Mouse (Mus musculus) heart, embryonic 12.5 days (tissue): Measurements from ENCODE around the gene Hpgd. TPM values are rescaled to one million over a fixed set of nuclear protein-coding genes. Genes with fewer than 3 reads are reported as not detected.

Source experiments
- ATAC-seq: fragments of 200-750 bp; cut with Nextera tagmentation; 2 replicates; pipeline ENCODE4 v1.8.0; 2017; ENCODE audit warnings: moderate TSS enrichment, moderate library complexity; ENCODE audit not compliant: insufficient number of reproducible peaks, low FRiP score
- H3K27ac ChIP-seq: fragments of 300-500 bp; sonication (generic); 2 replicates; pipeline ENCODE4 v1.5.1; 2016; ENCODE audit warnings: mild to moderate bottlenecking, moderate library complexity; ENCODE audit not compliant: poor library complexity, severe bottlenecking
- H3K27me3 ChIP-seq: fragments of 300-500 bp; sonication (generic); replicated peaks from 2 replicates; pipeline ENCODE4 v1.6.1; 2016; ENCODE audit warnings: mild to moderate bottlenecking, moderate library complexity
- H3K36me3 ChIP-seq: fragments of 300-500 bp; sonication (generic); 2 replicates; pipeline ENCODE4 v1.6.1; 2016; ENCODE audit warnings: mild to moderate bottlenecking, moderate library complexity
- H3K4me1 ChIP-seq: fragments of 300-500 bp; sonication (generic); replicated peaks from 2 replicates; pipeline ENCODE4 v1.6.1; 2016; ENCODE audit warnings: mild to moderate bottlenecking
- H3K4me2 ChIP-seq: fragments of 300-500 bp; sonication (generic); 2 replicates; pipeline ENCODE4 v1.6.1; 2016; ENCODE audit warnings: mild to moderate bottlenecking, moderate library complexity
- H3K4me3 ChIP-seq: fragments of 300-500 bp; sonication (generic); 2 replicates; pipeline ENCODE4 v1.5.1; 2016; ENCODE audit warnings: mild to moderate bottlenecking
- H3K9ac ChIP-seq: fragments of 300-500 bp; sonication (generic); 2 replicates; pipeline ENCODE4 v1.6.1; 2016; ENCODE audit warnings: mild to moderate bottlenecking, moderate library complexity
- H3K9me3 ChIP-seq: fragments of 300-500 bp; sonication (generic); replicated peaks from 2 replicates; pipeline ENCODE4 v1.6.1; 2016; ENCODE audit warnings: mild to moderate bottlenecking, moderate library complexity
- WGBS: fragments of 180-500 bp; shearing (Covaris S2); methylation state at CpG from one replicate; pipeline ENCODE4 v1.1.7; 2016; 5-methylcytosine and 5-hydroxymethylcytosine counted together
- polyA plus RNA-seq: library from polyadenylated mRNA; unstranded; fragments of >200 nt; fragmentation: Nextera tagmentation; extraction: Ambion mirVana; gene quantifications from 2 replicates; pipeline ENCODE4 v1.2.1, GENCODE M21; 2016

The Hpgd gene
- polyA plus RNA-seq, 1 experiment from 2014 or later: 21.6 TPM

DNA sequence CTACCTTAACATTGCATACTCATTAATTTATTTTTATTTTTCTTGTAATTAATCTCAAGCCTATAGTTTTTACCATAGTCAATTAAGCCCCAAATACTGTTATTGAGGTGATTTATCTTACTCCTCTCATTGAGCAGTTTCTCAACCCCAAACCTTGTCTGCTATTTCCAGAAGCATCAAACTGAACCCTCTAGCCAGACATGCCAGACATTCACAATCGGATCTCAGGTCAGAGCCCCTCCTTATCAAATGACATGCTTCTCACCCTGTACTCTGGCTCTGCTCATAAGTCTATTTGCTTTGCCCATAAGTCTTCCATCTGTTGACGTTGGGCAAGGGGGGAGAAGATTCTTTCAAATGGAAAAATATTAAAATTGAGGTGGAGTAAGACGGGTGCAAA, 33.3 kb downstream of the Hpgd start:
- Histone ChIP-seq H3K9ac (no peak overlapping the region), H3K9me3 (no peaks in the 10 kb centered on the region), H3K4me2 (no peak overlapping the region), H3K27ac (no peak overlapping the region), H3K27me3 (no peaks in the 10 kb centered on the region), H3K36me3 (no peaks in the 10 kb centered on the region), H3K4me1 (peaks cover 6% of the 10 kb centered on the region; the same call in 1 of the 2 replicates), H3K4me3 (no peak overlapping the region)
- 39% methylated on average over 3 of the region's 3 CpGs for WGBS
- no peak for ATAC-seq

DNA sequence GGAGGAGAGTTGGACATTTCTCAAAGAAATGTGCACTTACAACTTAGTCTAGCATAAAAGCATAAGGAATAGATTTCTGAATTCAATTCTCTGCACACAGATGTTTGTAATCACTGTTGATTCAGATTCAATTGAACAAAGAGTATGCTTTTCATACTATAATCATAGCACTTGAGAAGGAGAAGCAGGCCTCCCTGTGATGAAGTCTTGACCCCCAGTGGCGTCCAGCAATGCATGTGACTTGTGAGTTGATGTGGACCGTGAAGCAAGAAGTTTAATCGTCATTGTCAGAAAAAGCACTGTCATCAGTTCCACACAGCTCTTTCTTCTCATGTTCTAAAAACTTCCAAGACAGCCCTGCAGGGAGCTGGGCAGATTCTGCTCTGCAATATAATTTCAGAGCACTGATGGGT, 33.8 kb downstream of the Hpgd start:
- H3K4me1 ChIP-seq: peaks cover 6% of the 10 kb centered on the region; the same call in 1 of the 2 replicates
- H3K9me3 ChIP-seq: no peaks in the 10 kb centered on the region
- no peak overlapping the region for H3K9ac ChIP-seq
- no peaks in the 10 kb centered on the region for H3K27me3 ChIP-seq
- H3K27ac ChIP-seq: no peak overlapping the region
- 53% methylated on average over 3 of the region's 3 CpGs for WGBS
- no peak overlapping the region for H3K4me3 ChIP-seq
- H3K4me2 ChIP-seq: no peak overlapping the region
- no peaks in the 10 kb centered on the region for H3K36me3 ChIP-seq
- no peak for ATAC-seq

DNA sequence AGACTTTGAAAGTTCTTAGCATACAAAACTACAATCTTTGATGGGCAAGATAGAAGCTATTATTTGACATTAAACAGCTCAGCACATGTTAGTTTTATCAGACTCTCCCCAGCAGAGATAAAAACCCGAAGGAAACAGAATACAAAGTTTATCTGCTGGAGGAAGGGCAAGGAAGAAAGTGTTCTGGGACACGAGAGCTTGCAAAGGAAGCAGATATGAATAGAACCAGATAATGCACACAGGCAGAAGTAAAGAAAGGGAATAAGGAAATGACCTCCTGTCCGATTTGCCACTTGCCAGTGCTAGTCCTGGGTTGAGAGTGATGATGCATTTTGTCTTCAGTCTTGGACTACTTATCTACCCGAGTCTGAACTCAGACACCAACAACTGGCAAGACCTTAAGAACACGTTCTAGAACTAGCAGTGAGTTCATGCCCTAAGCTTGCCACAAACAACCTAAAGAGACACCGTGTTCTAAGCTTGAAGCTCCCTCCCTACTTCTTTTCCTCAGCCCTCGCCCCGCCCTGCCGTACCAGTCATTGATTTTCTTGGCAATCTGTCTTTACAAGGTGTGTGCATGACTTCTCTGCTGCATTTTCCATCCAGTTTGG, 41.1 kb downstream of the Hpgd start:
- Histone ChIP-seq H3K27me3 (no peaks in the 10 kb centered on the region), H3K9ac (no peak overlapping the region), H3K36me3 (no peaks in the 10 kb centered on the region), H3K4me1 (0 out of 2 replicates have a peak, but pooled peaks cover 5% of the 10 kb centered on the region), H3K4me2 (no peak overlapping the region), H3K4me3 (no peak overlapping the region), H3K27ac (no peak overlapping the region), H3K9me3 (no peaks in the 10 kb centered on the region)
- 42% methylated on average over 9 of the region's 9 CpGs for WGBS
- ATAC-seq: peak; percentile 71

DNA sequence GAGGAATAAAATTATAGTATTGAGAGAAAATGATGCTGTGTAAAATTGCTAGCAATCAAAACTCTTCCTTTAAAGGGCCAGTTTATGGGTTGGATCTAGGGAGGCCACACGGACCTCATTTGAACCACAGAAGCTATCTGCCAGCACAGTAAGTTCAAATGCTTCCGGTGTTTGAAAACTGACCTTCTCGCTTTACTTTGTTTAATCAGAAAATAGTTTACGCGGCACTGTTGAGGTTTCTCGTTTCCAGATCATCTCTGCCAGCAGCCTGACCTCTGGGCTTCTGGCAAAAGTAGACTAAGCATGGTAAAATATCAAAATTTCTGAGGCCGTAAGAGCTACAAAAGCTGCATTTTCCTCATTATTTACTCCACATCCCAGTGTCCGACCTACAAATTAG, 42.4 kb downstream of the Hpgd start:
- Histone ChIP-seq H3K27ac (no peak overlapping the region), H3K27me3 (no peaks in the 10 kb centered on the region), H3K4me2 (no peak overlapping the region), H3K4me1 (0 out of 2 replicates have a peak, but pooled peaks cover 5% of the 10 kb centered on the region), H3K4me3 (no peak overlapping the region), H3K36me3 (no peaks in the 10 kb centered on the region), H3K9ac (no peak overlapping the region), H3K9me3 (no peaks in the 10 kb centered on the region)
- 75% methylated on average over 8 of the region's 8 CpGs for WGBS
- ATAC-seq: no peak

DNA sequence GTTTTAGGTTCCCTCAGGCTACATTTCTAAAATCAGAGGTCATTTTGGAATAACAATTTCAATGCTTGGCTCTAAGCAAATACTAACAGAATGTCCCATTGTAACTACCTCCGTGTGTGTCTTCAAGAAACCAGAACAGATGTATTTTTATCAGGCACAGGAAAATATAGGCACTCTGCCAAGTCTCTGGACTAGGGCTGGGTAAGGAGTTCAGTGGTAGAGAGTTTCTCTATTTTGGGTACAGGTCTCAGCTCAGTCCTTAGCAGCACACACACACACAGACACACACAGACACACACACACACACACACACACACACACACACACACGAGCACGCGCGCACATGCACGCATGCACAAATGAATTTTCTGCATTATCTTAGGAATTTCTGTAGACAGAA, 49.1 kb downstream of the Hpgd start:
- no peak overlapping the region for H3K4me2 ChIP-seq
- WGBS: 76% methylated on average over 6 of the region's 6 CpGs
- H3K9ac ChIP-seq: no peak overlapping the region
- 0 out of 2 replicates have a peak overlapping the region, but pooled peaks have one; percentile 16 for H3K27ac ChIP-seq
- peak; percentile 48; the same call in 1 of the 2 replicates for ATAC-seq
- peaks cover 11% of the 10 kb centered on the region for H3K4me1 ChIP-seq
- no peaks in the 10 kb centered on the region for H3K27me3 ChIP-seq
- H3K9me3 ChIP-seq: no peaks in the 10 kb centered on the region
- H3K4me3 ChIP-seq: no peak overlapping the region
- H3K36me3 ChIP-seq: no peaks in the 10 kb centered on the region

DNA sequence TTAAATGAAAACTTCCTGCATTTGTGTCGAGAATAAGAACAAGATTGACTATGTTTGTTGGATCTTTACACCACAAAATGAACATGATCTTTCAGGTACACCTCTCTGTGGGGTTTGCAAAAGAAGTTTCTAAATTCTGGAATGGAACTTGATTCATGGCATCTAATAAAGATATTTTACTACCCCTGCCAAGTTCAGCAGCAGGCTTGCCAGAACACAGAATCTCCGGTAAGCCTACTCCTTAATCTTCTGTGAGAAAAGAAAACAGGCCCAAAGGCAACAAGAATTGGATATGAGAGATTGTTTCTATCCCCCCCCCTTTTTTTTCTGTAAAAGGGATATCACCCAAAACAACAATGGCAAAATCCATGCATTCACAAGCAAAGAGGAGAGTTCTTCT, 49.6 kb downstream of the Hpgd start:
- no peak overlapping the region for H3K4me3 ChIP-seq
- WGBS: 62% methylated on average over 2 of the region's 2 CpGs
- no peak for ATAC-seq

DNA sequence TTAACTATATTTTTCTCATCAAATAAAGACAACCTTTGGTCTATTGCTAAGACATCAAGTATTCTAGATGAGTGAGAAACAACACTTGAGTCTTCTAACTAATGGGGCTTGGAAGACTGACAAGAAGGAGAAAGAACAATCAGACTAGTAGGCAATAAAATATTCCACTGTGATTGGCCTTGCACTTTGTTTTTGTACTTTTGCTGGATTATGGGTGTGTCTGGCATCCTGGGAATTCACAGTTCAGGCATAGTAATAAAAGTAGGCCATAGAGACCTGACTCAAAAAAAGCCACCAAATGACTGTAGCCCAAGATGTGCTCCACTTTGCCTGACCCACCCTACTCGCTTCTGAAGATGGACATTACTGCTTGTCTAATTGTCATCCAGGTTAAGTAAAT, 50.0 kb downstream of the Hpgd start:
- no peak overlapping the region for H3K4me2 ChIP-seq
- H3K27me3 ChIP-seq: no peaks in the 10 kb centered on the region
- WGBS: 78% methylated on average over 1 of the region's 1 CpGs
- H3K36me3 ChIP-seq: no peaks in the 10 kb centered on the region
- H3K4me1 ChIP-seq: peaks cover 11% of the 10 kb centered on the region
- no peak for ATAC-seq
- H3K4me3 ChIP-seq: no peak overlapping the region
- H3K27ac ChIP-seq: no peak overlapping the region
- H3K9me3 ChIP-seq: no peaks in the 10 kb centered on the region
- H3K9ac ChIP-seq: no peak overlapping the region

More for the DNA sequence above, 49.6 kb downstream of the Hpgd start:
- no peaks in the 10 kb centered on the region for H3K27me3 ChIP-seq
- H3K4me2 ChIP-seq: no peak overlapping the region
- no peak overlapping the region for H3K9ac ChIP-seq
- peaks cover 11% of the 10 kb centered on the region for H3K4me1 ChIP-seq
- no peak overlapping the region for H3K27ac ChIP-seq
- no peaks in the 10 kb centered on the region for H3K9me3 ChIP-seq
- H3K36me3 ChIP-seq: no peaks in the 10 kb centered on the region

DNA sequence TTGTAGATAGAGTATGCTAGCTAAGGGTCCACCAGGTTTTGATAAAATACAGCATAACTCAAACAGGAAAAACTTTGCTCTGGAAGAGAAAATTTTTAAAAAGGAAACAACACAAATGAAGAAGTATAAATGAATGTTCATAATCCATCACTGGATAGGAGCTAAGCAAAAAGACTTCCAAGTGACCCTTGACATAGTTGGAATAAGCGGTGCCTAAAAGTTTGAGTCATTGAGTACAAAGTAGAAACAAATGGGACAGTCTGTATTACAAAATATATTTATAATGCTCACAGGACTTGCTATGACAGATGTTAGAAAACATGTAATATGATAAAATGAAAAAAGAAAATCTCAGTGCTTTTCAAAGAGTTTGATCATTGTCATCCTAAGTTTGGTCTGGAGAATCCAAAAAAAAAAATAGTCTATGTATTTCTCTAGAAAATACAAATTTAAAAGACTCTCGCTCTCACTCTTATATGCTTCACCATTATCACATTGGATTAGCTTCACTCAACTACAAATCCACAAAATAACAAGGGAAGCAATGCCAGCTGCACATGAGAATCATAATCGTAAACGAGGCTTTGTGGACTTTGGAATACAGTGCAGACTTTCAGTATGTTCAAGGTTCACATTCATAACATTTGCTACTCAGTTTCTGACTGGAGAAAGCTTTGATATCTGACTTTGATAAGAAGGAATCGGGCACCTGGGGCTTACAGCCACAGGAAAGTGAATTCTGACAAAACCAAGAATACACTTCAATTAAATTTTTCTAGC, 51.4 kb downstream of the Hpgd start:
- H3K4me3 ChIP-seq: no peak overlapping the region
- no peaks in the 10 kb centered on the region for H3K36me3 ChIP-seq
- H3K9ac ChIP-seq: no peak overlapping the region
- WGBS: 83% methylated on average over 5 of the region's 5 CpGs
- no peak overlapping the region for H3K4me2 ChIP-seq
- H3K27me3 ChIP-seq: no peaks in the 10 kb centered on the region
- peaks cover 11% of the 10 kb centered on the region for H3K4me1 ChIP-seq
- H3K27ac ChIP-seq: no peak overlapping the region
- no peak for ATAC-seq
- no peaks in the 10 kb centered on the region for H3K9me3 ChIP-seq

DNA sequence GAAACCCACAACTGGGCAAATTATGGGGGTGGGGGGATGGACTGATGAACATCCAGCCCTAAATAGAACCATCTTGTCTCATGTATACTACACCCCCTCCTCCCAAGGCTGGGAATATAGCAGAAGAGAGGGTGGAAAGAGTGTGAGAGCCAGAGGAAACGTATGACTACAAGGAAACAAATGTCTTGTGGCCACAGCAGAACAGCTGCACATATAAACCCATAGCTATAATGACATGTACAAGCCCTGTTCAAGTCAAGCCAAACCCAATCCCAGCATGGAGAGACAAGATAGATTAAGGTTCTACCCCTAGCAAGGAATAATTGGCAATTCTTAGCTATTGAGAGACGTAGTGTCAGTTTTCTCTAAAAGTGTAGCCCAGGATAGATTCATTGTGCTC, 68.8 kb downstream of the Hpgd start:
- Histone ChIP-seq H3K9me3 (no peaks in the 10 kb centered on the region), H3K27me3 (no peaks in the 10 kb centered on the region), H3K4me3 (no peak overlapping the region), H3K4me1 (no peaks in the 10 kb centered on the region), H3K36me3 (no peaks in the 10 kb centered on the region), H3K4me2 (no peak overlapping the region), H3K27ac (no peak overlapping the region), H3K9ac (no peak overlapping the region)
- no peak for ATAC-seq
- 73% methylated on average over 2 of the region's 2 CpGs for WGBS
